Mouse (Mus musculus) forebrain, embryonic 11.5 days (tissue): ENCODE data around the gene Mms22l. TPM values are rescaled to one million over a fixed set of nuclear protein-coding genes. Genes with fewer than 3 reads are reported as not detected.
"Not testable (repeated sequence)": the region's sequence is repeated elsewhere in the genome, so short reads cannot be mapped to it uniquely, and the experiment has no call there.

Experiments
- ATAC-seq: fragments of 200-750 bp; cut with Nextera tagmentation; replicated peaks from 2 replicates; pipeline ENCODE4 v1.8.0; 2017; ENCODE audit warnings: moderate TSS enrichment; ENCODE audit not compliant: low FRiP score
- DNase-seq: peaks from one replicate; pipeline ENCODE4 v3.0.0-alpha.2; 2017; ENCODE audit warnings: low spot score
- H3K27ac ChIP-seq: fragments of 300-500 bp; sonication (generic); 2 replicates; pipeline ENCODE4 v1.5.1; 2014; ENCODE audit warnings: low read depth, low read length
- H3K27me3 ChIP-seq: fragments of 300-500 bp; sonication (generic); 2 replicates; pipeline ENCODE4 v1.6.1; 2014; ENCODE audit warnings: mild to moderate bottlenecking, low read length, mixed read lengths; ENCODE audit not compliant: control insufficient read depth, insufficient read depth
- H3K36me3 ChIP-seq: fragments of 300-500 bp; sonication (generic); 2 replicates; pipeline ENCODE4 v1.6.1; 2014; ENCODE audit warnings: mild to moderate bottlenecking, low read length, moderate library complexity, mixed read lengths; ENCODE audit not compliant: control insufficient read depth, insufficient read depth
- H3K4me1 ChIP-seq: fragments of 300-500 bp; sonication (generic); replicated peaks from 2 replicates; pipeline ENCODE4 v1.6.1; 2014; ENCODE audit warnings: low read length, mixed read lengths; ENCODE audit not compliant: control insufficient read depth, insufficient read depth
- H3K4me2 ChIP-seq: fragments of 300-500 bp; sonication (generic); 2 replicates; pipeline ENCODE4 v1.6.1; 2014; ENCODE audit warnings: low read depth, mild to moderate bottlenecking, low read length, moderate library complexity, mixed read lengths; ENCODE audit not compliant: severe bottlenecking
- H3K4me3 ChIP-seq: fragments of 300-500 bp; sonication (generic); 2 replicates; pipeline ENCODE4 v1.5.1; 2014; ENCODE audit warnings: low read depth, low read length
- H3K9ac ChIP-seq: fragments of 300-500 bp; sonication (generic); 2 replicates; pipeline ENCODE4 v1.6.1; 2014; ENCODE audit warnings: low read length
- H3K9me3 ChIP-seq: fragments of 300-500 bp; sonication (generic); 2 replicates; pipeline ENCODE4 v1.6.1; 2016; ENCODE audit warnings: low read length, mixed read lengths; ENCODE audit not compliant: control insufficient read depth
- WGBS: fragments of 180-500 bp; shearing (Covaris S2); extraction: QIAGEN DNeasy Blood & Tissue Kit; methylation state at CpG from one replicate; pipeline ENCODE4 v1.1.7; 2014; 5-methylcytosine and 5-hydroxymethylcytosine counted together
- polyA plus RNA-seq: library from polyadenylated mRNA; unstranded; fragments of >200 nt; fragmentation: Nextera tagmentation; extraction: Ambion mirVana; gene quantifications from 2 replicates; pipeline ENCODE4 v1.2.1, GENCODE M21; 2014

Gene Mms22l
- polyA plus RNA-seq, 1 experiment from 2014 or later, result 52.5 TPM

- H3K36me3 ChIP-seq, result no peaks in the 10 kb centered on the region
- 83% methylated on average over 4 of the region's 4 CpGs for WGBS
- DNase-seq, result no peak
- no peak for ATAC-seq
- H3K27me3 ChIP-seq, result no peaks in the 10 kb centered on the region
- H3K27ac ChIP-seq, result no peak overlapping the region
- H3K4me1 ChIP-seq, result peaks cover 2% of the 10 kb centered on the region; the same call in 1 of the 2 replicates
- H3K9ac ChIP-seq, result no peak overlapping the region
- H3K4me2 ChIP-seq, result no peak overlapping the region
- H3K4me3 ChIP-seq, result no peak overlapping the region
- H3K9me3 ChIP-seq, result no peaks in the 10 kb centered on the region
Observed at GRCm38 (mm10) chr4:24626686-24627085, 130.4 kb downstream of the Mms22l start.

- Histone ChIP-seq H3K4me1 (peaks cover 2% of the 10 kb centered on the region; the same call in 1 of the 2 replicates), H3K4me3 (no peak overlapping the region), H3K4me2 (no peak overlapping the region), H3K27me3 (no peaks in the 10 kb centered on the region), H3K36me3 (no peaks in the 10 kb centered on the region), H3K27ac (no peak overlapping the region), H3K9ac (no peak overlapping the region), H3K9me3 (no peaks in the 10 kb centered on the region)
- 88% methylated on average over 1 of the region's 1 CpGs for WGBS
- DNase-seq (no peak), ATAC-seq (no peak)
Observed at GRCm38 (mm10) chr4:24627871-24628270, 131.6 kb downstream of the Mms22l start.

GRCm38 (mm10) chr4:24630430-24630829 is 134.2 kb downstream of the Mms22l start:
- Histone ChIP-seq H3K4me3 (no peak overlapping the region), H3K4me2 (no peak overlapping the region), H3K27me3 (no peaks in the 10 kb centered on the region), H3K4me1 (peaks cover 2% of the 10 kb centered on the region; the same call in 1 of the 2 replicates), H3K9me3 (no peaks in the 10 kb centered on the region), H3K9ac (no peak overlapping the region), H3K36me3 (no peaks in the 10 kb centered on the region), H3K27ac (no peak overlapping the region)
- ATAC-seq (no peak), DNase-seq (no peak)
- 85% methylated on average over 2 of the region's 2 CpGs for WGBS

- Histone ChIP-seq H3K36me3 (no peaks in the 10 kb centered on the region), H3K27ac (no peak overlapping the region)
- WGBS, result 62% methylated on average over 9 of the region's 9 CpGs
Observed at GRCm38 (mm10) chr4:24631177-24631911, 135.1 kb downstream of the Mms22l start.

GRCm38 (mm10) chr4:24642306-24642705 is 146.1 kb downstream of the Mms22l start:
- WGBS, result 95% methylated on average over 2 of the region's 2 CpGs
- H3K9ac ChIP-seq, result no peak overlapping the region
- DNase-seq (no peak), ATAC-seq (no peak)
- H3K4me3 ChIP-seq, result no peak overlapping the region
- H3K27ac ChIP-seq, result no peak overlapping the region
- no peaks in the 10 kb centered on the region for H3K4me1 ChIP-seq
- no peaks in the 10 kb centered on the region for H3K36me3 ChIP-seq
- H3K4me2 ChIP-seq, result no peak overlapping the region
- H3K9me3 ChIP-seq, result no peaks in the 10 kb centered on the region
- no peaks in the 10 kb centered on the region for H3K27me3 ChIP-seq

More at GRCm38 (mm10) chr4:24631177-24631911, 135.1 kb downstream of the Mms22l start:
- H3K4me3 ChIP-seq, result no peak overlapping the region
- H3K9me3 ChIP-seq, result no peaks in the 10 kb centered on the region
- H3K9ac ChIP-seq, result no peak overlapping the region
- H3K4me1 ChIP-seq, result peaks cover 2% of the 10 kb centered on the region; the same call in 1 of the 2 replicates
- H3K4me2 ChIP-seq, result no peak overlapping the region
- DNase-seq, result no peak
- ATAC-seq, result peak; percentile 74
- no peaks in the 10 kb centered on the region for H3K27me3 ChIP-seq

- H3K4me2 ChIP-seq, DNase-seq, H3K4me3 ChIP-seq, H3K9ac ChIP-seq, H3K27me3 ChIP-seq, H3K36me3 ChIP-seq, H3K9me3 ChIP-seq, H3K4me1 ChIP-seq, ATAC-seq, H3K27ac ChIP-seq: not testable (repeated sequence)
- 94% methylated on average over 6 of the region's 8 CpGs for WGBS
Observed at GRCm38 (mm10) chr4:24644735-24645134, 148.5 kb downstream of the Mms22l start.
